Mouse (Mus musculus) brain, adult 2 months (tissue): ENCODE data around the gene Dmgdh.

Experiments
- DNase-seq: peaks from one replicate; pipeline ENCODE4 v3.0.0; 2011; ENCODE audit warnings: low read depth, low spot score

Dmgdh gene

DNA sequence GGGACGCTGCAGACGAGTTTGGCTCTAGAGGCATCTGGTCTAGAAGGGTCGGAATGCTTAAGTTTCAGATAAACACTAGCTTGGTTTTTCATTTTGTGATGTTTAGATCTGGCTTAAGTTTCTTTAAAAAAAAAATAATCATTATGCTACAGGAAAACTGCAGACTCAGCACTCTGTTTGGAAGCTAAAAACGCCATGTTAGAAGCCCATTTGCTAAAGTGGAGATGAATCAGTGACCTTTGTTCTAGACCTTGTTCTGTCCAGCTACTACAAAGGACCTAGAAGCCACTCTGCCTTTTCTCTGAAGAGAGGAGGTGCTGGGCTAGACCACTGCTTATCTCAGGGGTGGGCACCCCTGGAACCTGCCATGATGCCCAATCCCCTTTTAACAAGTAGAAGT is 36.1 kb downstream of the Dmgdh start:
- DNase-seq, result no peak

GRCm38 (mm10) chr13:93711226-93711625 is 37.0 kb downstream of the Dmgdh start:
- DNase-seq, result no peak

DNA sequence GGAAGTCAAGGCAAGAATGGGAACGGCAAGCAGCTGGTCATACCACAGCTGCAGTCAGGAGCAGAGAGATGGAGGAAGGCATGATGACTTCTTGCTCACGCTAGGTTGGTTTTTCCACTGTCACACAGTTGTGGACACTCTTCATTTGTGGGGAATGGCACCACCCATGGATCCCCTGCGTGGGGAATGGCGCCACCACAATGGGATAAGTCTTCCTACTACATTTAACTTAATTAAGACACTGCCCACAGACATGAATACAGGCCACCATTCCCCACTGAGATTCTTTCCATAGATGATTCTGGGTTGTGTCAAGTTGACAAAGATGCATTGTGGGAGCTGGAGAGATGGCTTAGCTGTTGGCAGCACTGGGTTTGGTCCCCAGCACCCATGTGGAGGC is 38.1 kb downstream of the Dmgdh start:
- DNase-seq, result no peak

- DNase-seq, result no peak
Measured at GRCm38 (mm10) chr13:93713826-93714225, 39.6 kb downstream of the Dmgdh start.

DNA sequence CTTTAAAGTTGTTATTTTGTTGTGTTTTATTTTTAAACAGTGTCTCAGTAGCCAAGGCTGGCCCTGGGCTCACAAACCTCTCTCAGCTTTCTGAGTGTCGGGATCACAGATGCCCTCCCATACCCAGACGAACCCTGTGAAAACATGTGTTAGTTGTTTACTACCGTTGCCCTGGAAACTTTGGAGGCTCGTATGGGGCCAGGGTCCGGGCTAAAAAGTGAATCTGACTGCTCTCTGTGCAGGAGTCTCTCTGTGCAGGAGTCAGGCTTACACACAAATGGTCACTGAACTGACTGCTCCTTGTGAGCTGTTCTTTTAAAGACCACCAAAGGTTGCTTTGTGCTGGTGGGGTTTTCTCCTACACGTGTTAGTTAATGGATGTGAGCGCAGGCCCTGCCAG is 42.9 kb downstream of the Dmgdh start:
- no peak for DNase-seq

DNA sequence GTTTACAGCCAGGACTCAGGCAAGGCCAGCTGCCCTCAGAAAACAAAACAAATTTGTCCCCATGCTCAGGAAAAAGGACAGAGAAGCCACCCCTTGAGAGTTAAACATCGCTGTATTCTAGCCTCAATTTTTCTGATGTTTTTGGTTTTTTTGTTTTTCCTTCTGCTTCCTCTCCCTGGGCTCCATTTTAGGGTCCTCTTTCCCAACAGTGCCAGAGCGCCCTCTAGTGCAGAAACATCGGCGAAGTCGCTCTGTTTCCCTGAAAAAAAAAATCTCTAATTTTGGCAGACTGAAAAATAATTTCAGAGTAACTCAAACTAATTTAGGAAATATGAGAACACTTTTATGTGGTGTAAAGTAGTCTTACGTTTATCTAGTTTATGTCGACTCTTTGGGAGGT is 44.7 kb downstream of the Dmgdh start:
- peak; percentile 82 for DNase-seq

- DNase-seq, result peak; percentile 84
Measured at GRCm38 (mm10) chr13:93721916-93722315, 47.7 kb downstream of the Dmgdh start.

- no peak for DNase-seq
Measured at GRCm38 (mm10) chr13:93723455-93723854, 49.2 kb downstream of the Dmgdh start.

DNA sequence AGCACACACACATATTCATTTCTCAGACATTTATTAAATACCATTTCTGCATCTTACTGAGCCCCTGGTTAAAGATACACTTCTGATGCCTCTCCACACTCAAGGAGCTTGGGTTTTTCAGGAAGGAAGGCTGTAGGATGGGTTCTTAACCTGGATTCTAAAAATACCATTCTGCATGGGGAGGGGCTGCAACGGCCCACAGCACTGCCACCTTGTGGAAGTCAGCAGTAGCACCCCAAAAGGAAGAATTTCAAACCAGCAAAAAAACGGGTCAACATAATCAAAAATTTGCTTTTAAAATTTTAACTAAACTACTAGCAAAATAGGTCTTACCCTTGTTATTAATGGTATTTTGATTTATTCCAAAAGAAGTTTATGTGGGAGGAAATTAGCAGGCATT is 50.0 kb downstream of the Dmgdh start:
- DNase-seq, result peak; percentile 52

DNA sequence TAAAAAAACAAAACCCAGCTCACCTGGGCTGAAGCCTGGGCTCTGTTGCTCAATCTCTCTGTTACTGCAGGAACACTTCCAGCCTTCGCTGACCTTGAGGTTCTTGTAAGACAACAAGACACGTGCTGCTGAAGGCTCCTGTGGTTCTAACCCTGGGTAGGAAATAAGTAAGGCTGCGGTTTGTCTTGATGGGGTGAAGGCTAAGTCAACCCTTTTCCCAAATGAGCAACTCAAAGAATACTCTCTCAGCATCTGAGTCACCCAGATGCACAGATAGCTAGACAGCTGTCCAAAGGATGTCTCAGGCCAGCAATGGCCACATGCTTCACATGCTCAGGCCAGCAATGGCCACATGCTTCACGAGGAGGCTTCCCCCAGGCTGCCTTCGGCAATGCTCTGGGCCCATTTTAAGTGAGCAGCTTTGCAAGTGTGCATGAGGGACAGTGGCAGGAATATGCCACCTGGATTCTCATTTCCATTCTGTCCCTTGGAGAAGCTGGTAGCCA is 61.0 kb downstream of the Dmgdh start:
- DNase-seq, result no peak

- no peak for DNase-seq
Measured at GRCm38 (mm10) chr13:93744118-93744517, 69.9 kb downstream of the Dmgdh start.

- DNase-seq, result peak; percentile 14
Measured at GRCm38 (mm10) chr13:93752597-93753400, 78.6 kb downstream of the Dmgdh start.

DNA sequence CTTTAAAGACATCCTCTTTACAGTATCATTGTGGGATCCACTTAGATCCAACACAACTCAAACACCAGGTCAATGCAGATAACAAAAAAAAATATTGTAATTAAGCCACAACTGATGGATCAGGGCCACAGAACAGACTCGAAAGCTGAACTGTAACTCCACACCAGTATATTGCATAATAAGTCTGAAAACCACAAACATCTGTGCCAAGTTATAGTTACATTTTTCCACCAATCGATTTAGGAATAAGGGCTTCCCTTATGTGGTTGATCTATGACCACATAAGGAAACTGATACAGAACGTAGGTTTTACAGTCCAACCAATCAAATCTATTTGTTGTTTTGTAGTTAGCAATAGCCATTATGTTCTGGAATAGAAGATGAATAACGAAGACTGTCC is 80.9 kb downstream of the Dmgdh start:
- no peak for DNase-seq

DNA sequence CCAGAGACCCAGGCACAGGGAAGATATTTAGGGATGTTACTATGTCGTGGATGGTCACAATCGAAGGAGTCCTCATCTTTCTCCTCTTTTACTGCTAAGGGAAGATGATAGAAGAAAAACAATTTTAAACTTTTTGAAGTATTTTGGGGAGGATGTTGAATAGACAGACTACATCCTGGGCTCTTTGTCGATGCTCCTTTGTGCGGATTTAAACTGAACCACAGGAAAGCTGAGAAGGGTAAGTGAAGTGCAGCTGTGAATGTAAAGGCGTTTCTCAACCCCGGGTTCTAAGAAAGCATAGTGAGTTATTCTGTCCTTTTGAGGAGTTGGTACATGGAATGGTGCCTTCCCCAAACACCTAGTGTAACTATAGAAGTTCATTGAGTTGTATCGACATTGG is 82.4 kb downstream of the Dmgdh start:
- no peak for DNase-seq

DNA sequence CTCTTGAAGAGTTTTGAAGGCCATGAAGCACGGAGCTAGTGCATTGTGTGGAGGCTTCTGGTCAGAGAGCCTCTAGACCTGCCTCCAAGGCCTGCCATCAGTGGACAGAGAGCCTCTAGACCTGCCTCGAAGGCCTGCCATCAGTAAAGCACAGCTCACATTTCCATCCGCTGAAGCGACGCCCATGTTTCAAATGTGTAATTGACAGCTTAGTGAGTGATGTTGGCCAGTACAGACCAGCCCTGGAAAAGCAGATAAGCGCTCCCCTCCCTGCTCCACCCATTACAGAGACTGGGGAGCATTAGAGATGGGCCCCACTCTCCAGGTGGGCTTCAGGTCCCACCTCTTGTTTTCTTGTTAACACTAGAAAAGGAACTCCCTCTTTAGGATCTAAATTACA is 83.3 kb downstream of the Dmgdh start:
- no peak for DNase-seq

DNA sequence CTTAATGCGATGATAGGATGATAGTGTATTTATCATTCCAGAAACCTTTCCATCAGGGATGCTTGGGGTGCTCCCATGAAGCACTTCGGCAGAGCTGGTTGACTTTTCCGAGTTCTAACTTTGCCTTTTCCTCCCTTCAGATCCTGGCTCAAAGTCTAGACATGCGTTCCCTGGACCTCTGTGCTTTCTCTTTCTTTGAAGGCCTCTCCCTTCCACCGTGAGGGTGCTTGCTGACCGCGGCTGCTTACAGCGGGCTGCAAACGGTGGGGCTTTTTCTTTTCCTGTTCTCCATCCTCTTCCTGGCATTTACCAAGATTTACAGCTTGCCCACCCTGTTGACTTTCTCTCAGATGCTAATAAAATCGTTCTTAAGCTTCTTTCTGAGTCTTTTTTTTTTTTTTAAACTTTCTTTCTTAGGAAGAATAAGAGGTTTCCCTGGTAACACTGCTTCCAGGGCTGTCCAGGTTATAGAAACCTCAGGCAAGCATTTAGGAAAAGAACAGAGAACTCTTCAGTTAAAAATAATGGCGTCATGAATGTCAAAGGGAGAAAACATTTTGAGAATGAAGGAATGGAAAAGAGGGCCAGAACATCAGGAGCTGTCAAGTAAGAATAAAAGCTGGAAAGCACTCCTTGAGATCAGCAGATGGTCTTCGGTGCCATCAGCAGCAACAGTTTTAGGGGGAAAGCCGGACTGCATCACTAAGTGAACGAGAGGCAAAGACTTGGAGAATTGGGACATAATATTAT is 84.1 kb downstream of the Dmgdh start:
- peak; percentile 14 for DNase-seq

DNA sequence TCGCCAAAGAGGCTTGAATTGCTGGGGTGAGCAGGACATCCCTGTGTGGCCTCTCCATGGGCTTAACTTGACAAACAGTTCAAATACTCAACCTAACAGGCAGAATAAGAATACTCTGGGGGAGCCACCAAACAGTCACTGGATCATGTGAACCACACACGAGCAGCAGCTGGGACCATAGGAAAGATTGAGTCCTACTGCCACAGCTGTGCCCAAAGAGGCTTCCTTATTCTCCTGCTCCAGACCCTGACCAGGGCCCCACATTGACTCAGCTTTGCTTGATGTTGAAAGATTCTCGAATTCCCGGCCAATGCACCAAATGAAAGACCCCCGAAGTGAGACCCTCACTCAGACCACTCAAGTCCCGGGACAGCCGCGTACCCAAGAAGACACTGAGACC is 87.6 kb downstream of the Dmgdh start:
- DNase-seq, result no peak

DNA sequence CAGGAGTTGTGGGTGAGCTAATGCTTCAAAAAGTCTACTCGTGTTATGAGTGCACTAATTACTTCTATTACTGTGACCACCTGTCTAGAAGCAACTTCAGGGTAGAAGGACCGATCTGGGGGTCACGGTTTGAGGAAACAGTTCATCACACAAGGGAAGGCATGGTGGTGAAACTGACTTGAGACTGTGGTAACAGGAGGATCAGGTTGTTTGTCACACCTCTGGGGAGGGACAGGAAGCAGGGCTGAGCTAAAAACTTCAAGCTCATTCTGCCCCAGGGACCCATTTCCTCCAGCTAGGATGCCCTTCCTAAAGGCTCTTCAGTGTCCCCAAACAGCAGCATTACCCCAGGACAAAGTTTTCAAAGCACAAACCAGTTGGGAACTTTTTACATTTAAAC is 88.6 kb downstream of the Dmgdh start:
- DNase-seq, result no peak

DNA sequence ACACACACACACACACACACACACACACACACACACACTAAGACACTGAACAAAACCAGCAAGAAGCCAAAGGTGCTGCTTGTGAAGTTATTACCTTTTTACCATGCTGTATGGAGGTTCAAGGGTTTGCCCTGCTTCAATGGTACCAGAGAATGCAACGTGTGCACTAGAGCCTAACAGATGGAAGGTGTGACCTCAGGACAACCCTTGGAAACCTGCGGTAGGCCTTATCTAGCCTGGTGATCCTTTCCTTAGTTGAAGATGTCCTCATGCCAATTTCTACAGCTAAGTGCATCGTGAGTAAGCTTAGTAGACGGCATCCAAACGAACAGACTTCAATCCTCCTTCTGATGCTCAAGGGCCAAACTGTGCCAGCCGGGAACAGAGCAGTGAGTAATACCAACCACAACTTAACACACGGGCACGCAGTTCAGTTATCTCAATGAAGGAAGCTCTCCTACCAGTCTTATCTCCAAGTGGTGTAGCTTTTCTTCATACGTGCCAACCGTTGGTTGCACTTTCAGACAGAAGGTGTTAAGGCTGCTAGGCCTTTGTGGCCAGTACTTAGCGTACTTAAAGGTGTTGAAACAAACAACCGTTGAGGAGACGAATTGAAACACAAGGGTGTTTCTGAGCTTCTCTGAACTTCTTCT is 90.2 kb downstream of the Dmgdh start:
- no peak for DNase-seq

DNA sequence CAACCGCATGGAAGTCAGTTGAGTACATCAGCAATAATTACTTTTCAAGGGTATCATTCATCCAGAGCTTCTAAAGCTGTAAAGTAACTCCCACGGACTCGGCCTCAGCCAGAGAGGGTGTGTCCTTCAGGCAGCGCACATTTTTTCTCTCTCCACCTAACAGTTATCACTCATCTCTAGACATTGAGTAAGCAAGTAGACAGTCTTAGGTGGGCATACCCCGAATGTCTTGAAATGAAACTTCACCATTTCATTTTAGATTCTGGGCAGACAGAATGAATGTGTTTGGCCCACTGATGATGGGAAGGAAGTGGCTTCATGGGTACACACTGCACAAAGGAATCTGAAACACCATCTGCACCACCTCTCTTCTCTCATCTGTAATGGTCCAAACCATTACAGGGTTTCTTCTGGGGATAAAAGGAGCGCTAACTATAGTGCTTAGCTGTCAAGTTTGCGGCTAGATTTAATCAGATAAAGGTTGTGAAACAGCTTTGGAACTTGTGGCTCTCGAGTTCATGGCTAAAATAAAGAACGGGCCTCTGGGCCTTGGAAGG is 96.9 kb downstream of the Dmgdh start:
- no peak for DNase-seq

GRCm38 (mm10) chr13:93771588-93772278 is 97.5 kb downstream of the Dmgdh start, which contains the start of gene Arsb:
Gene Arsb, plus strand, starts transcription at chr13:93771630.
- peak; percentile 95 for DNase-seq

DNA sequence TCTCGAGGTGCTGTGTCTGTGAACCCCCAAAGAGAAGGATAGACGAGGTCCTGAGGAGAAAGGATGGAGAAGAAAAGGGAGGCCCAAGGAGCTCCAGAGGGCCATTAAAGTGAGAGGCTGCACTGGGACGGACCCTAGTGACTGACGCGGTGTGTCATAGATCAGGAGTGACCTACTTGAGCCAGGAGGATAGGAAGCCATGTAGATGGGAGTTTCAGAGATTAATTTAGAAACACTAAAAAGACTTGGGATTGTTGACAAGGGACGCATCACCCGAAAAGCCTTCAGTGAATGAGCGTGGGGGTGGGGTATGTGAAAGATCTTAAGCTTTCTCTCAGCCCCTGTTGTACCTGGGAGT is 98.0 kb downstream of the Dmgdh start:
- no peak for DNase-seq
